Mouse (Mus musculus) left cerebral cortex, postnatal 14 days (tissue): Measurements from ENCODE around the gene Zfp423. TPM values are rescaled to one million over a fixed set of nuclear protein-coding genes. Genes with fewer than 3 reads are reported as not detected.

Source experiments
- DNase-seq, 2 experiments: peaks; one replicate each; pipeline ENCODE4 v3.0.0; 2021 to 2022; ENCODE audit warnings: low spot score in 2 of 2, mixed read lengths in 1 of 2
- intact Hi-C: fragments of 180-260 bp; cut with DNase I; formaldehyde crosslinking; loops from one replicate; pipeline ENCODE4 v1.15.1; 2025
- long read RNA-seq, 2 experiments: library from polyadenylated mRNA; stranded (forward); transcript quantifications; one replicate each; pipeline ENCODE4 v2.0.0; 2021
- total RNA-seq, 2 experiments: library from RNA; stranded (reverse); gene quantifications; 2 replicates each; pipeline ENCODE4 v1.2.3; 2021

The Zfp423 gene
- 10 to 100 TPM; 20.4 to 27.4 TPM for total RNA-seq
- long read RNA-seq, experiment 1, partial matches to known transcripts: 10 of 15 reads
- long read RNA-seq, experiment 1, other reads (novel, unspliced or antisense): 5 of 15 reads
- long read RNA-seq, experiment 2, partial matches to known transcripts: 8 of 9 reads
- long read RNA-seq, experiment 2, other reads (novel, unspliced or antisense): 1 of 9 reads

GRCm38 (mm10) chr8:87959320-87959920 lies at the start of gene Zfp423:
Gene Zfp423 (minus strand): TSS chr8:87959595.
- intact Hi-C loops: loop anchor here (5.0 to 10.0 kb wide), 2 partner anchors 62 to 125 kb away; no protein-coding TSS in a partner anchor
- DNase-seq: no peak

GRCm38 (mm10) chr8:88006811-88007210 lies 47.4 kb upstream of the Zfp423 start:
- intact Hi-C loops: no loop called here
- DNase-seq: no peak

- DNase-seq: no peak
These were observed 25.4 kb upstream of the Zfp423 start for GRCm38 (mm10) chr8:87984778-87985177.

GRCm38 (mm10) chr8:87984032-87984431 lies 24.6 kb upstream of the Zfp423 start:
- DNase-seq: no peak
- intact Hi-C loops: no loop called here

More at GRCm38 (mm10) chr8:87984778-87985177, 25.4 kb upstream of the Zfp423 start:
- intact Hi-C loops: no loop called here

GRCm38 (mm10) chr8:87982936-87983335 lies 23.5 kb upstream of the Zfp423 start:
- intact Hi-C loops: no loop called here
- no peak for DNase-seq

- no peak for DNase-seq
- intact Hi-C loops: no loop called here
These were observed 16.0 kb upstream of the Zfp423 start for GRCm38 (mm10) chr8:87975466-87975809.

- no peak for DNase-seq
- intact Hi-C loops: no loop called here
These were observed 15.5 kb upstream of the Zfp423 start for GRCm38 (mm10) chr8:87974759-87975465.

GRCm38 (mm10) chr8:87974122-87974758 lies 14.8 kb upstream of the Zfp423 start:
- no peak for DNase-seq
- intact Hi-C loops: no loop called here

- intact Hi-C loops: no loop called here
- DNase-seq: no peak
These were observed 8.6 kb upstream of the Zfp423 start for GRCm38 (mm10) chr8:87967866-87968620.

GRCm38 (mm10) chr8:87967057-87967820 lies 7.8 kb upstream of the Zfp423 start:
- intact Hi-C loops: no loop called here
- no peak for DNase-seq

GRCm38 (mm10) chr8:87962514-87963225 lies 3.3 kb upstream of the Zfp423 start:
- intact Hi-C loops: loop anchor here (5.0 kb wide), 1 partner anchor 245 kb away; no protein-coding TSS in a partner anchor
- no peak for DNase-seq

- no peak for DNase-seq
- intact Hi-C loops: loop anchor here (5.0 kb wide), 1 partner anchor 245 kb away; no protein-coding TSS in a partner anchor
These were observed 2.5 kb upstream of the Zfp423 start for GRCm38 (mm10) chr8:87961680-87962513.

GRCm38 (mm10) chr8:87961108-87961507 lies 1.7 kb upstream of the Zfp423 start:
- DNase-seq: no peak
- intact Hi-C loops: loop anchor here (5.0 kb wide), 1 partner anchor 244 kb away; no protein-coding TSS in a partner anchor

- intact Hi-C loops: loop anchor here (5.0 kb wide), 1 partner anchor 243 kb away; no protein-coding TSS in a partner anchor
- peak; percentile 76 to 81 for DNase-seq
These were observed 810 bp upstream of the Zfp423 start for GRCm38 (mm10) chr8:87960061-87960749.

GRCm38 (mm10) chr8:87958451-87959319 lies 710 bp downstream of the Zfp423 start:
- intact Hi-C loops: loop anchor here (5.0 to 10.0 kb wide), 2 partner anchors 61 to 124 kb away; no protein-coding TSS in a partner anchor
- DNase-seq: peak in 1 of 2 experiments; percentile 44
